Mouse (Mus musculus) embryonic facial prominence, embryonic 11.5 days (tissue): Measurements from ENCODE around the gene Polr3b. TPM values are rescaled to one million over a fixed set of nuclear protein-coding genes. Genes with fewer than 3 reads are reported as not detected.

Experiments
- ATAC-seq: fragments of 200-750 bp; cut with Nextera tagmentation; replicated peaks from 2 replicates; pipeline ENCODE4 v1.8.0; 2017; ENCODE audit warnings: low read depth; ENCODE audit not compliant: insufficient number of reproducible peaks, low FRiP score, low TSS enrichment
- DNase-seq: peaks from one replicate; pipeline ENCODE4 v3.0.0-alpha.2; 2015; ENCODE audit warnings: low spot score
- H3K27ac ChIP-seq: fragments of 300-500 bp; sonication (generic); replicated peaks from 2 replicates; pipeline ENCODE4 v1.5.1; 2014; ENCODE audit warnings: mild to moderate bottlenecking, low read depth, low read length, control low read depth
- H3K27me3 ChIP-seq: fragments of 300-500 bp; sonication (generic); 2 replicates; pipeline ENCODE4 v1.6.1; 2014; ENCODE audit warnings: mild to moderate bottlenecking, low read length, moderate library complexity, mixed read lengths; ENCODE audit not compliant: control insufficient read depth, insufficient read depth
- H3K36me3 ChIP-seq: fragments of 300-500 bp; sonication (generic); replicated peaks from 2 replicates; pipeline ENCODE4 v1.6.1; 2014; ENCODE audit warnings: low read depth, mild to moderate bottlenecking, low read length, moderate library complexity, mixed read lengths; ENCODE audit not compliant: control insufficient read depth, insufficient read depth
- H3K4me1 ChIP-seq: fragments of 300-500 bp; sonication (generic); 2 replicates; pipeline ENCODE4 v1.6.1; 2014; ENCODE audit warnings: low read length, mixed read lengths; ENCODE audit not compliant: control insufficient read depth, insufficient read depth
- H3K4me2 ChIP-seq: fragments of 300-500 bp; sonication (generic); 2 replicates; pipeline ENCODE4 v1.6.1; 2014; ENCODE audit warnings: low read depth, mild to moderate bottlenecking, control low read depth, low read length, moderate library complexity
- H3K4me3 ChIP-seq: fragments of 300-500 bp; sonication (generic); 2 replicates; pipeline ENCODE4 v1.5.1; 2014; ENCODE audit warnings: low read depth, low read length, control low read depth
- H3K9ac ChIP-seq: fragments of 300-500 bp; sonication (generic); replicated peaks from 2 replicates; pipeline ENCODE4 v1.6.1; 2014; ENCODE audit warnings: mild to moderate bottlenecking, control low read depth, low read length
- H3K9me3 ChIP-seq: fragments of 300-500 bp; sonication (generic); replicated peaks from 2 replicates; pipeline ENCODE4 v1.6.1; 2016; ENCODE audit warnings: mild to moderate bottlenecking, low read length, inconsistent platforms, mixed read lengths; ENCODE audit not compliant: control insufficient read depth
- WGBS: fragments of 180-500 bp; shearing (Covaris S2); extraction: QIAGEN DNeasy Blood & Tissue Kit; methylation state at CpG from one replicate; pipeline ENCODE4 v1.1.7; 2014; 5-methylcytosine and 5-hydroxymethylcytosine counted together
- polyA plus RNA-seq: library from polyadenylated mRNA; unstranded; fragments of >200 nt; fragmentation: Nextera tagmentation; extraction: Ambion mirVana; gene quantifications from 2 replicates; pipeline ENCODE4 v1.2.1, GENCODE M21; 2014

Polr3b gene
- polyA plus RNA-seq, 1 experiment from 2014 or later, result 19.6 TPM

DNA sequence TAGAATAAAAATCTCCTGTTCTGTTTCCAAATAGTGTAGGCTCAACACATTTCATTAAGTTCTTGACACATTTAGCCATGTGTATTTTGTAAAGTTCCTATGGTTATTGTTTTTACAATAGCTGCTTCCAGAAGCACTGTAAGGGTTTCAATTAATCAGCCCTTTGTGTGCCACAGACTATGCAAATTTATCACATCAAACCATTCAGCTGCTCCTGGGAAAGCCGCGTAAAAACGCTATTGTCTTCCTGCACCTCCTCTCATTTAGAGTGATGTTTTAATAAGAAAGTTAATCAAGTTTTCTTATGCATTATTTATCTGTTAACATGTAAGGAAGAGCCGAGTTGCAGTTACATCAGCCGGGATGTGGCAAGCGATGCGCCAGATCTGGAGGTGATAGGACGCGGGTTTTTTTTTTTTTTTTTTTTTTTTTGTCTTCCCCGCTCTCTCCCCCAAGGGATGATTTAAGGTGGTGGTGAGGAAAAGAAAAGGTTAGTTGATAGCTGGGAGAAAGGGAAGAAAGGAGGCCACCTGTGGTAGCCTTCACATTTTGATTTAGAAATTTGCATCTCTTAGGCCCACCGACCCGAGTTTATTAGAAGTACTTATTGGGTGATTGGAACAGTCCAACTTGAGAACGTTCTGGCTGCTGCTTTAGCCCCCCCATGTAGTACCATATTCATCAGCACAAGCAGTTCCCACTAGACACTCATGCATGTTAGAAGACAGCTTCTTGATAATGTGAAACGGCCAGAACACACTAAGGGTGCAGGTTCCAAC is 85.8 kb downstream of the Polr3b start:
- ATAC-seq, result no peak
- H3K4me3 ChIP-seq, result no peak overlapping the region
- DNase-seq, result no peak
- H3K36me3 ChIP-seq, result no peaks in the 10 kb centered on the region
- H3K27ac ChIP-seq, result no peak overlapping the region
- H3K9ac ChIP-seq, result no peak overlapping the region
- no peaks in the 10 kb centered on the region for H3K4me1 ChIP-seq
- WGBS, result 38% methylated on average over 14 of the region's 14 CpGs
- H3K4me2 ChIP-seq, result no peak overlapping the region
- H3K9me3 ChIP-seq, result no peaks in the 10 kb centered on the region
- no peaks in the 10 kb centered on the region for H3K27me3 ChIP-seq

GRCm38 (mm10) chr10:84710192-84710591 is 88.1 kb downstream of the Polr3b start:
- ATAC-seq (no peak), DNase-seq (no peak)
- H3K27me3 ChIP-seq, result no peaks in the 10 kb centered on the region
- H3K9me3 ChIP-seq, result no peaks in the 10 kb centered on the region
- H3K4me1 ChIP-seq, result no peaks in the 10 kb centered on the region
- WGBS, result 38% methylated on average over 4 of the region's 4 CpGs
- H3K27ac ChIP-seq, result no peak overlapping the region
- H3K36me3 ChIP-seq, result no peaks in the 10 kb centered on the region
- H3K9ac ChIP-seq, result no peak overlapping the region
- H3K4me2 ChIP-seq, result no peak overlapping the region
- H3K4me3 ChIP-seq, result no peak overlapping the region

GRCm38 (mm10) chr10:84710827-84711226 is 88.7 kb downstream of the Polr3b start:
- Histone ChIP-seq H3K9me3 (no peaks in the 10 kb centered on the region), H3K4me2 (no peak overlapping the region), H3K27me3 (no peaks in the 10 kb centered on the region), H3K4me3 (no peak overlapping the region), H3K36me3 (no peaks in the 10 kb centered on the region), H3K9ac (no peak overlapping the region), H3K4me1 (no peaks in the 10 kb centered on the region), H3K27ac (no peak overlapping the region)
- DNase-seq (peak; percentile 49), ATAC-seq (peak; percentile 64; the same call in 1 of the 2 replicates)
- WGBS, result 29% methylated on average over 4 of the region's 4 CpGs

- no peak overlapping the region for H3K9ac ChIP-seq
- no peak overlapping the region for H3K4me2 ChIP-seq
- H3K27ac ChIP-seq, result no peak overlapping the region
- no peak overlapping the region for H3K4me3 ChIP-seq
- ATAC-seq (no peak), DNase-seq (no peak)
- no peaks in the 10 kb centered on the region for H3K4me1 ChIP-seq
- H3K9me3 ChIP-seq, result no peaks in the 10 kb centered on the region
- H3K36me3 ChIP-seq, result no peaks in the 10 kb centered on the region
- no peaks in the 10 kb centered on the region for H3K27me3 ChIP-seq
- WGBS, result 66% methylated on average over 8 of the region's 8 CpGs
These were observed 89.4 kb downstream of the Polr3b start for GRCm38 (mm10) chr10:84711479-84711878.

GRCm38 (mm10) chr10:84711940-84712339 is 89.8 kb downstream of the Polr3b start:
- WGBS, result 76% methylated on average over 5 of the region's 5 CpGs
- no peaks in the 10 kb centered on the region for H3K9me3 ChIP-seq
- no peak overlapping the region for H3K27ac ChIP-seq
- no peaks in the 10 kb centered on the region for H3K4me1 ChIP-seq
- no peak for DNase-seq
- no peaks in the 10 kb centered on the region for H3K36me3 ChIP-seq
- no peak overlapping the region for H3K9ac ChIP-seq
- H3K4me3 ChIP-seq, result no peak overlapping the region
- ATAC-seq, result no peak
- no peak overlapping the region for H3K4me2 ChIP-seq
- H3K27me3 ChIP-seq, result no peaks in the 10 kb centered on the region

- H3K4me3 ChIP-seq, result no peak overlapping the region
- H3K4me1 ChIP-seq, result no peaks in the 10 kb centered on the region
- 88% methylated on average over 6 of the region's 6 CpGs for WGBS
- no peak overlapping the region for H3K4me2 ChIP-seq
- ATAC-seq (no peak), DNase-seq (no peak)
- no peaks in the 10 kb centered on the region for H3K36me3 ChIP-seq
- H3K27me3 ChIP-seq, result no peaks in the 10 kb centered on the region
- no peaks in the 10 kb centered on the region for H3K9me3 ChIP-seq
- no peak overlapping the region for H3K27ac ChIP-seq
- no peak overlapping the region for H3K9ac ChIP-seq
These were observed 90.4 kb downstream of the Polr3b start for GRCm38 (mm10) chr10:84712532-84712931.

- Histone ChIP-seq H3K27me3 (no peaks in the 10 kb centered on the region), H3K36me3 (no peaks in the 10 kb centered on the region), H3K4me1 (no peaks in the 10 kb centered on the region), H3K4me3 (no peak overlapping the region), H3K9ac (no peak overlapping the region), H3K9me3 (no peaks in the 10 kb centered on the region), H3K4me2 (no peak overlapping the region), H3K27ac (no peak overlapping the region)
- ATAC-seq (no peak), DNase-seq (no peak)
- 80% methylated on average over 10 of the region's 10 CpGs for WGBS
These were observed 91.0 kb downstream of the Polr3b start for GRCm38 (mm10) chr10:84713043-84713442.

DNA sequence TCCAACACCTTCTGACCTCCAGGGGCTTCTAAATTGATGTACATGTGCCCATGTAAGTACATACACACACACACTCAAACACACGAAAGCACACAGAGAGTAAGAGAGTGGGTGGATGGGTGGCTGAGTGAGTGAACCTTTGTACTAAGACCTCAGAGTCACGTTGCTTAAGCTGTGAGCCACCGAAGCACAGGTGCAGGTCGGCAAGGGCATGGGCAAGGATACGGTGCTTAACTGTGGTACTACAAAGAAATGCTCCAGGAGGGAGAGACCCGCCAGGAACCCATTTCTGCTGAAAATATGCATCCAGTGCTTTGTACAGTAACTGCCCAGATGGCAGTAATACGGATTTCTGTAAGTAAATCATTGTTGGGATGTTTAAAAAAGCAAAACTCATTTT is 93.5 kb downstream of the Polr3b start:
- Histone ChIP-seq H3K4me2 (no peak overlapping the region), H3K9me3 (no peaks in the 10 kb centered on the region), H3K9ac (no peak overlapping the region), H3K27me3 (no peaks in the 10 kb centered on the region), H3K4me1 (no peaks in the 10 kb centered on the region), H3K4me3 (no peak overlapping the region), H3K36me3 (no peaks in the 10 kb centered on the region; the same call in 1 of the 2 replicates), H3K27ac (no peak overlapping the region)
- 84% methylated on average over 7 of the region's 7 CpGs for WGBS
- ATAC-seq, result no peak
- DNase-seq, result no peak
